Mouse (Mus musculus): ENCODE measurements around the gene Calr. TPM values are rescaled to one million over a fixed set of nuclear protein-coding genes. Genes with fewer than 3 reads are reported as not detected.

The Calr gene
- polyA plus RNA-seq, 1 experiment from 2014 or later: 662 TPM

Small RNAs within 50 kb of the gene (microRNA-seq; reads per million reads assigned to microRNA genes)
- gene Mir7069: 2.4 reads per million, percentile 10 among the genes with 10 or more reads in this experiment

Other genes starting within 250 kb of the Calr start
- gene Ier2, start 184.1 kb downstream of the Calr start, polyA plus RNA-seq (2015; fragmentation: Nextera tagmentation; extraction: Ambion mirVana): 13.0 and 16.3 TPM in 2 replicates
- gene Trmt1, start 160.6 kb downstream of the Calr start, polyA plus RNA-seq (2015; fragmentation: Nextera tagmentation; extraction: Ambion mirVana): 59.0 and 68.1 TPM in 2 replicates
- gene Nacc1, start 159.1 kb downstream of the Calr start, polyA plus RNA-seq (2015; fragmentation: Nextera tagmentation; extraction: Ambion mirVana): 13.0 and 14.2 TPM in 2 replicates
- 2.2 and 3.1 TPM in 2 replicates for gene Lyl1, start 145.5 kb downstream of the Calr start, polyA plus RNA-seq (2015; fragmentation: Nextera tagmentation; extraction: Ambion mirVana)
- gene G430095P16Rik, start 123.9 kb downstream of the Calr start, polyA plus RNA-seq (2015; fragmentation: Nextera tagmentation; extraction: Ambion mirVana): 0.80 and 1.1 TPM in 2 replicates
- gene Nfix, start 46.6 kb downstream of the Calr start, polyA plus RNA-seq (2015; fragmentation: Nextera tagmentation; extraction: Ambion mirVana): 44.1 and 55.4 TPM in 2 replicates
- 11.7 and 12.4 TPM in 2 replicates for gene Dand5, start 24.1 kb downstream of the Calr start, polyA plus RNA-seq (2015; fragmentation: Nextera tagmentation; extraction: Ambion mirVana)
- gene Gadd45gip1, start 15.4 kb downstream of the Calr start, polyA plus RNA-seq (2015; fragmentation: Nextera tagmentation; extraction: Ambion mirVana): 35.0 and 37.4 TPM in 2 replicates
- gene Rad23a, start 6.3 kb downstream of the Calr start, polyA plus RNA-seq (2015; fragmentation: Nextera tagmentation; extraction: Ambion mirVana): 80.7 and 85.6 TPM in 2 replicates
- 108 and 113 TPM in 2 replicates for gene Farsa, start 10.1 kb upstream of the Calr start, polyA plus RNA-seq (2015; fragmentation: Nextera tagmentation; extraction: Ambion mirVana)
- gene Syce2, start 25.2 kb upstream of the Calr start, polyA plus RNA-seq (2015; fragmentation: Nextera tagmentation; extraction: Ambion mirVana): 27.7 and 33.2 TPM in 2 replicates
- 33.4 and 36.9 TPM in 2 replicates for gene Gcdh, start 47.0 kb upstream of the Calr start, polyA plus RNA-seq (2015; fragmentation: Nextera tagmentation; extraction: Ambion mirVana)
- 0.28 and 0.98 TPM in 2 replicates for gene Klf1, start 55.0 kb upstream of the Calr start, polyA plus RNA-seq (2015; fragmentation: Nextera tagmentation; extraction: Ambion mirVana)
- 5.0 and 6.1 TPM in 2 replicates for gene Dnase2a, start 61.6 kb upstream of the Calr start, polyA plus RNA-seq (2015; fragmentation: Nextera tagmentation; extraction: Ambion mirVana)
- gene Mast1, start 90.4 kb upstream of the Calr start, polyA plus RNA-seq (2015; fragmentation: Nextera tagmentation; extraction: Ambion mirVana): 85.7 and 86.1 TPM in 2 replicates
- gene Rtbdn, start 100.1 kb upstream of the Calr start, polyA plus RNA-seq (2015; fragmentation: Nextera tagmentation; extraction: Ambion mirVana): 2.8 and 3.3 TPM in 2 replicates
- gene Gm49661, start 122.5 kb upstream of the Calr start, polyA plus RNA-seq (2015; fragmentation: Nextera tagmentation; extraction: Ambion mirVana): not detected in 2 replicates
- gene Prdx2, start 122.7 kb upstream of the Calr start, polyA plus RNA-seq (2015; fragmentation: Nextera tagmentation; extraction: Ambion mirVana): 1,134 and 1,161 TPM in 2 replicates
- 47.9 and 51.3 TPM in 2 replicates for gene Rnaseh2a, start 122.8 kb upstream of the Calr start, polyA plus RNA-seq (2015; fragmentation: Nextera tagmentation; extraction: Ambion mirVana)
- 5.3 TPM in 2 replicates for gene Junb, start 131.8 kb upstream of the Calr start, polyA plus RNA-seq (2015; fragmentation: Nextera tagmentation; extraction: Ambion mirVana)
- 39.3 and 43.8 TPM in 2 replicates for gene Hook2, start 143.7 kb upstream of the Calr start, polyA plus RNA-seq (2015; fragmentation: Nextera tagmentation; extraction: Ambion mirVana)
- not detected in 2 replicates for gene Best2, start 167.6 kb upstream of the Calr start, polyA plus RNA-seq (2015; fragmentation: Nextera tagmentation; extraction: Ambion mirVana)
- 148 and 149 TPM in 2 replicates for gene Asna1, start 178.3 kb upstream of the Calr start, polyA plus RNA-seq (2015; fragmentation: Nextera tagmentation; extraction: Ambion mirVana)
- gene Trir, start 179.9 kb upstream of the Calr start, polyA plus RNA-seq (2015; fragmentation: Nextera tagmentation; extraction: Ambion mirVana): 114 and 120 TPM in 2 replicates
- gene Tnpo2, start 190.0 kb upstream of the Calr start, polyA plus RNA-seq (2015; fragmentation: Nextera tagmentation; extraction: Ambion mirVana): 65.1 and 73.5 TPM in 2 replicates
- 79.5 and 93.5 TPM in 2 replicates for gene Fbxw9, start 213.1 kb upstream of the Calr start, polyA plus RNA-seq (2015; fragmentation: Nextera tagmentation; extraction: Ambion mirVana)
- gene Gm5741, start 221.0 kb upstream of the Calr start, polyA plus RNA-seq (2015; fragmentation: Nextera tagmentation; extraction: Ambion mirVana): 1.7 and 3.3 TPM in 2 replicates
- gene Dhps, start 224.8 kb upstream of the Calr start, polyA plus RNA-seq (2015; fragmentation: Nextera tagmentation; extraction: Ambion mirVana): 114 and 120 TPM in 2 replicates
- 129 and 133 TPM in 2 replicates for gene Wdr83os, start 233.8 kb upstream of the Calr start, polyA plus RNA-seq (2015; fragmentation: Nextera tagmentation; extraction: Ambion mirVana)
- gene Wdr83, start 234.4 kb upstream of the Calr start, polyA plus RNA-seq (2015; fragmentation: Nextera tagmentation; extraction: Ambion mirVana): 57.5 and 57.9 TPM in 2 replicates
- 18.1 and 18.2 TPM in 2 replicates for gene Man2b1, start 236.3 kb upstream of the Calr start, polyA plus RNA-seq (2015; fragmentation: Nextera tagmentation; extraction: Ambion mirVana)

Data from midbrain, embryonic 16.5 days (tissue).